Mouse (Mus musculus): Measurements from ENCODE around the gene Ccdc189.

- no peak for TF ChIP-seq CTCF (conservative IDR thresholded peaks at IDR 0.05; ENCODE audit: low read length)
- no peak for TF ChIP-seq POU5F1 (IDR thresholded peaks at IDR 0.05; ENCODE audit: borderline replicate concordance, low read length)
These were observed 38.1 kb upstream of the Ccdc189 start for GRCm38 (mm10) chr7:127626471-127626870.
